Mouse (Mus musculus) neural tube, embryonic 11.5 days (tissue): ENCODE results near the gene Tmem167. TPM values are rescaled to one million over a fixed set of nuclear protein-coding genes. Genes with fewer than 3 reads are reported as not detected.
"Not testable (repeated sequence)": the region's sequence is repeated elsewhere in the genome, so short reads cannot be mapped to it uniquely, and the experiment has no call there.

ENCODE experiments used
- ATAC-seq: fragments of 200-750 bp; cut with Nextera tagmentation; 2 replicates; pipeline ENCODE4 v1.8.0; 2017; ENCODE audit warnings: moderate number of reproducible peaks, mild to moderate bottlenecking, moderate TSS enrichment, moderate library complexity; ENCODE audit not compliant: insufficient read depth, low FRiP score, low TSS enrichment
- DNase-seq: peaks from one replicate; pipeline ENCODE4 v3.0.0-alpha.2; 2015; ENCODE audit warnings: low spot score
- H3K27ac ChIP-seq: fragments of 300-500 bp; sonication (generic); 2 replicates; pipeline ENCODE4 v1.5.1; 2014; ENCODE audit warnings: low read depth, mild to moderate bottlenecking, low read length
- H3K27me3 ChIP-seq: fragments of 300-500 bp; sonication (generic); 2 replicates; pipeline ENCODE4 v1.6.1; 2014; ENCODE audit warnings: mild to moderate bottlenecking, low read length, mixed read lengths; ENCODE audit not compliant: control insufficient read depth, insufficient read depth
- H3K36me3 ChIP-seq: fragments of 300-500 bp; sonication (generic); 2 replicates; pipeline ENCODE4 v1.6.1; 2014; ENCODE audit warnings: mild to moderate bottlenecking, low read length, moderate library complexity, mixed read lengths; ENCODE audit not compliant: control insufficient read depth, insufficient read depth
- H3K4me1 ChIP-seq: fragments of 300-500 bp; sonication (generic); 2 replicates; pipeline ENCODE4 v1.6.1; 2014; ENCODE audit warnings: low read length, mixed read lengths; ENCODE audit not compliant: control insufficient read depth, insufficient read depth
- H3K4me2 ChIP-seq: fragments of 300-500 bp; sonication (generic); 2 replicates; pipeline ENCODE4 v1.6.1; 2014; ENCODE audit warnings: low read depth, mild to moderate bottlenecking, moderate library complexity
- H3K4me3 ChIP-seq: fragments of 300-500 bp; sonication (generic); 2 replicates; pipeline ENCODE4 v1.5.1; 2014; ENCODE audit warnings: low read depth, low read length
- H3K9ac ChIP-seq: fragments of 300-500 bp; sonication (generic); 2 replicates; pipeline ENCODE4 v1.6.1; 2014; ENCODE audit warnings: mild to moderate bottlenecking, low read length
- H3K9me3 ChIP-seq: fragments of 300-500 bp; sonication (generic); 2 replicates; pipeline ENCODE4 v1.6.1; 2016; ENCODE audit warnings: low read length; ENCODE audit not compliant: control insufficient read depth
- WGBS: fragments of 180-500 bp; shearing (Covaris S2); extraction: QIAGEN DNeasy Blood & Tissue Kit; methylation state at CpG from one replicate; pipeline ENCODE4 v1.1.7; 2014; 5-methylcytosine and 5-hydroxymethylcytosine counted together
- polyA plus RNA-seq: library from polyadenylated mRNA; unstranded; fragments of >200 nt; fragmentation: Nextera tagmentation; extraction: Ambion mirVana; gene quantifications from 2 replicates; pipeline ENCODE4 v1.2.1, GENCODE M21; 2014

The Tmem167 gene
- 61.8 and 62.1 TPM in 2 replicates for polyA plus RNA-seq

GRCm38 (mm10) chr13:90088962-90089824 lies at the start of gene Tmem167, which contains the start of gene Xrcc4:
Tmem167 (plus strand) TSS chr13:90089123.
Xrcc4 (minus strand) TSS chr13:90089608.
- ATAC-seq, result peak; percentile 100
- Histone ChIP-seq H3K27ac (peak within 1 kb of the TSS; percentile 51; the same call in 1 of the 2 replicates), H3K36me3 (no peaks in the 10 kb centered on the region), H3K4me1 (0 out of 2 replicates have a peak, but pooled peaks cover 2% of the 10 kb centered on the region), H3K9me3 (no peaks in the 10 kb centered on the region), H3K27me3 (no peaks in the 10 kb centered on the region), H3K4me3 (peak within 1 kb of the TSS; percentile 74), H3K9ac (peak within 1 kb of the TSS; percentile 83), H3K4me2 (peak within 1 kb of the TSS; percentile 79)
- peak; percentile 94 for DNase-seq
- 2% methylated on average over 41 of the region's 41 CpGs for WGBS

GRCm38 (mm10) chr13:90039613-90040012 lies 49.3 kb upstream of the Tmem167 start:
- no peak overlapping the region for H3K4me2 ChIP-seq
- H3K4me1 ChIP-seq, result no peaks in the 10 kb centered on the region
- H3K27me3 ChIP-seq, result no peaks in the 10 kb centered on the region
- H3K9me3 ChIP-seq, result no peaks in the 10 kb centered on the region
- H3K27ac ChIP-seq, result no peak overlapping the region
- H3K36me3 ChIP-seq, result no peaks in the 10 kb centered on the region
- no peak overlapping the region for H3K4me3 ChIP-seq
- WGBS, result 28% methylated on average over 2 of the region's 2 CpGs
- peak; percentile 28 for DNase-seq
- ATAC-seq, result peak; percentile 16; the same call in 1 of the 2 replicates
- no peak overlapping the region for H3K9ac ChIP-seq

- Histone ChIP-seq H3K9me3 (no peaks in the 10 kb centered on the region), H3K36me3 (no peaks in the 10 kb centered on the region), H3K27ac (no peak overlapping the region), H3K4me1 (no peaks in the 10 kb centered on the region), H3K27me3 (no peaks in the 10 kb centered on the region), H3K4me3 (no peak overlapping the region), H3K9ac (no peak overlapping the region), H3K4me2 (no peak overlapping the region)
- no peak for ATAC-seq
- DNase-seq, result no peak
- 83% methylated on average over 6 of the region's 6 CpGs for WGBS
Measured at GRCm38 (mm10) chr13:90051735-90052134, 37.2 kb upstream of the Tmem167 start.

- 74% methylated on average over 3 of the region's 3 CpGs for WGBS
Measured at GRCm38 (mm10) chr13:90052408-90052807, 36.5 kb upstream of the Tmem167 start.

GRCm38 (mm10) chr13:90061877-90062276 lies 27.0 kb upstream of the Tmem167 start:
- Histone ChIP-seq H3K4me1 (no peaks in the 10 kb centered on the region), H3K27ac (no peak overlapping the region), H3K4me3 (no peak overlapping the region), H3K27me3 (no peaks in the 10 kb centered on the region), H3K4me2 (no peak overlapping the region), H3K36me3 (no peaks in the 10 kb centered on the region), H3K9ac (no peak overlapping the region), H3K9me3 (no peaks in the 10 kb centered on the region)
- no peak for ATAC-seq
- no peak for DNase-seq
- 93% methylated on average over 1 of the region's 1 CpGs for WGBS

More at GRCm38 (mm10) chr13:90052408-90052807, 36.5 kb upstream of the Tmem167 start:
- no peak for ATAC-seq
- Histone ChIP-seq H3K9ac (no peak overlapping the region), H3K27me3 (no peaks in the 10 kb centered on the region), H3K36me3 (no peaks in the 10 kb centered on the region), H3K4me1 (no peaks in the 10 kb centered on the region), H3K9me3 (no peaks in the 10 kb centered on the region), H3K4me2 (no peak overlapping the region), H3K27ac (no peak overlapping the region), H3K4me3 (no peak overlapping the region)
- no peak for DNase-seq

- Histone ChIP-seq H3K9me3 (no peaks in the 10 kb centered on the region), H3K4me1 (0 out of 2 replicates have a peak, but pooled peaks cover 2% of the 10 kb centered on the region), H3K27me3 (no peaks in the 10 kb centered on the region), H3K4me3 (peak overlapping the region; percentile 74), H3K9ac (peak overlapping the region; percentile 83), H3K27ac (peak overlapping the region; percentile 45; the same call in 1 of the 2 replicates), H3K4me2 (peak overlapping the region; percentile 51), H3K36me3 (no peaks in the 10 kb centered on the region)
- DNase-seq, result no peak
- 0% methylated on average over 24 of the region's 27 CpGs for WGBS
- ATAC-seq, result peak; percentile 78
Measured at GRCm38 (mm10) chr13:90089825-90090183, 881 bp downstream of the Tmem167 start.

- H3K27me3 ChIP-seq, result no peaks in the 10 kb centered on the region
- no peak overlapping the region for H3K4me2 ChIP-seq
- no peaks in the 10 kb centered on the region for H3K9me3 ChIP-seq
- no peaks in the 10 kb centered on the region for H3K4me1 ChIP-seq
- ATAC-seq (no peak), DNase-seq (no peak)
- H3K9ac ChIP-seq, result no peak overlapping the region
- H3K4me3 ChIP-seq, result no peak overlapping the region
- peaks cover 5% of the 10 kb centered on the region; the same call in 1 of the 2 replicates for H3K36me3 ChIP-seq
- no peak overlapping the region for H3K27ac ChIP-seq
Measured at GRCm38 (mm10) chr13:90101514-90101913, 12.6 kb downstream of the Tmem167 start.

GRCm38 (mm10) chr13:90106139-90106538 lies 17.2 kb downstream of the Tmem167 start:
- WGBS, result 95% methylated on average over 7 of the region's 7 CpGs
- H3K4me1 ChIP-seq, result no peaks in the 10 kb centered on the region
- H3K36me3 ChIP-seq, result peaks cover 5% of the 10 kb centered on the region; the same call in 1 of the 2 replicates
- no peak overlapping the region for H3K4me3 ChIP-seq
- ATAC-seq, result no peak
- no peak overlapping the region for H3K27ac ChIP-seq
- no peaks in the 10 kb centered on the region for H3K9me3 ChIP-seq
- no peak overlapping the region for H3K4me2 ChIP-seq
- no peaks in the 10 kb centered on the region for H3K27me3 ChIP-seq
- no peak overlapping the region for H3K9ac ChIP-seq
- DNase-seq, result no peak

GRCm38 (mm10) chr13:90108746-90109145 lies 19.8 kb downstream of the Tmem167 start:
- not testable (repeated sequence) for H3K4me2 ChIP-seq, H3K4me3 ChIP-seq, H3K9ac ChIP-seq, H3K27ac ChIP-seq, DNase-seq, H3K27me3 ChIP-seq, ATAC-seq, H3K36me3 ChIP-seq, H3K4me1 ChIP-seq, H3K9me3 ChIP-seq
- 95% methylated on average over 5 of the region's 5 CpGs for WGBS
